Mouse (Mus musculus): Measurements from ENCODE around the gene Cnr2. TPM values are rescaled to one million over a fixed set of nuclear protein-coding genes. Genes with fewer than 3 reads are reported as not detected.

Gene Cnr2
- polyA plus RNA-seq (2015; fragmentation: Nextera tagmentation; extraction: Ambion mirVana): 0.06 and 0.14 TPM in 2 replicates

DNA sequence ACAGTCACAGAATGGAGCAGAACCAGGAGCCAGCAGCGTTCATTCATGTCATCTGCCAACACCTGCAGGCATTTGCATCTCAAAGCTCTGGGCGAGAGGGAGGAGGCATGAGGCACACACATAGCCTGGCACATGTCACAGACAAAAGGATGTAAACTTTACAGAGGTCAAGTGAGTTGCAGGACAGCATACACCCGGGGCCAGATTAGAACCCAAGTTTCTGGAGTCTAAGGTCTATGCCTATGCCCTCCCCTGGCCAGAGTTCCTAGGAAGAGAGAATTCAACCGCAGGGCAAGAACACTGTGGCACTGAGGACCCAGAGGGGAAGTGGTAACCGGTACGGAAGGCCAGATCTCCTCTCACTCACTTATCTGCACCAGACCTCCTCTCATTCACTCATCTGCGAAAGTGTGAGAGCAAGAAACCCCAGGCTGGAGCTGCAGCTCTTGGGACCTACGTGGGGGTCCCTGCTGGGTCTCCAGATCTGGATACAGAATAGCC is at the start of gene Cnr2:
TSS of gene Cnr2 (plus strand) at position 324 of the 501 bp plus-strand sequence.
- Histone ChIP-seq H3K4me3 (ENCODE audit: low read depth, low read length) (no peak within 1 kb of the TSS), H3K27ac (ENCODE audit: low read length) (no peak within 1 kb of the TSS), H3K27me3 (ENCODE audit: control insufficient read depth, insufficient read depth, low read depth, low read length) (no peaks in the 10 kb centered on the region), H3K9me3 (replicated peaks; ENCODE audit: control insufficient read depth, low read length, poor library complexity, severe bottlenecking) (no peaks in the 10 kb centered on the region), H3K9ac (ENCODE audit: low read depth, low read length) (no peak within 1 kb of the TSS), H3K4me2 (ENCODE audit: low read length) (no peak within 1 kb of the TSS), H3K36me3 (ENCODE audit: control insufficient read depth, insufficient read depth, low read length) (no peaks in the 10 kb centered on the region), H3K4me1 (ENCODE audit: control insufficient read depth, insufficient read depth, low read length) (no peaks in the 10 kb centered on the region)
- no peak for ATAC-seq
- WGBS: 60% methylated on average over 8 of the region's 8 CpGs

DNA sequence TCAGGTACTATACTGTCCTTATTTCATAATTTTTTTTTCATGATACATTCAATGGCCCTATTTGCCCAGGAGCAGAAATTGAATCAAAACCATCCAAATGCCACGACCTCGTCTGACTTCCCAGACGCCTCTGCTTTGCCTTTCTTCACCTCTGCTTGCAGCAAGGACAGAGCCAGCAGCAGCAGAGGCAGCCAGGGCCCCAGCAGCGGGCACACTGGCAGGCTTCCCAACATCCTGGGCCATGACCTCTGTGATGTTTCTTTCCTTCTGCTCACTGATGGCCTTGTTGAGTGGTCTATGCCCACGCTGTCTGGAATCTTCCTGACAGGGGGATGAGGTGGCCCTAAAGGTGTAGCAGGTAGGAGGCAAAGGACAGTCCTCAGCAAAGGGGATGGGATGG is 47.6 kb upstream of the Cnr2 start:
- no peak overlapping the region for H3K27ac ChIP-seq (ENCODE audit: low read length)
- no peak overlapping the region for H3K4me3 ChIP-seq (ENCODE audit: low read depth, low read length)
- H3K9me3 ChIP-seq (replicated peaks; ENCODE audit: control insufficient read depth, low read length, poor library complexity, severe bottlenecking): no peaks in the 10 kb centered on the region
- H3K36me3 ChIP-seq (ENCODE audit: control insufficient read depth, insufficient read depth, low read length): no peaks in the 10 kb centered on the region
- 66% methylated on average over 5 of the region's 5 CpGs for WGBS
- no peak overlapping the region for H3K9ac ChIP-seq (ENCODE audit: low read depth, low read length)
- H3K4me2 ChIP-seq (ENCODE audit: low read length): no peak overlapping the region
- no peaks in the 10 kb centered on the region for H3K27me3 ChIP-seq (ENCODE audit: control insufficient read depth, insufficient read depth, low read depth, low read length)
- peaks cover 7% of the 10 kb centered on the region for H3K4me1 ChIP-seq (ENCODE audit: control insufficient read depth, insufficient read depth, low read length)
- ATAC-seq: no peak

GRCm38 (mm10) chr4:135850411-135851095 is 44.6 kb upstream of the Cnr2 start:
- Histone ChIP-seq H3K27me3 (ENCODE audit: control insufficient read depth, insufficient read depth, low read depth, low read length) (no peaks in the 10 kb centered on the region), H3K4me3 (ENCODE audit: low read depth, low read length) (no peak overlapping the region), H3K27ac (ENCODE audit: low read length) (peak overlapping the region; percentile 59), H3K4me1 (ENCODE audit: control insufficient read depth, insufficient read depth, low read length) (peaks cover 14% of the 10 kb centered on the region), H3K9me3 (replicated peaks; ENCODE audit: control insufficient read depth, low read length, poor library complexity, severe bottlenecking) (no peaks in the 10 kb centered on the region), H3K4me2 (ENCODE audit: low read length) (peak overlapping the region; percentile 29), H3K36me3 (ENCODE audit: control insufficient read depth, insufficient read depth, low read length) (no peaks in the 10 kb centered on the region), H3K9ac (ENCODE audit: low read depth, low read length) (peak overlapping the region; percentile 38; the same call in 1 of the 2 replicates)
- peak; percentile 69; the same call in 1 of the 2 replicates for ATAC-seq
- 21% methylated on average over 13 of the region's 13 CpGs for WGBS

GRCm38 (mm10) chr4:135851942-135852341 is 43.3 kb upstream of the Cnr2 start:
- H3K27me3 ChIP-seq (ENCODE audit: control insufficient read depth, insufficient read depth, low read depth, low read length): no peaks in the 10 kb centered on the region
- 90% methylated on average over 9 of the region's 9 CpGs for WGBS
- no peak for ATAC-seq

GRCm38 (mm10) chr4:135853987-135854546 is 41.1 kb upstream of the Cnr2 start:
- ATAC-seq: no peak
- Histone ChIP-seq H3K27ac (ENCODE audit: low read length) (no peak overlapping the region), H3K4me2 (ENCODE audit: low read length) (no peak overlapping the region), H3K4me3 (ENCODE audit: low read depth, low read length) (no peak overlapping the region), H3K9me3 (replicated peaks; ENCODE audit: control insufficient read depth, low read length, poor library complexity, severe bottlenecking) (no peaks in the 10 kb centered on the region), H3K36me3 (ENCODE audit: control insufficient read depth, insufficient read depth, low read length) (no peaks in the 10 kb centered on the region), H3K4me1 (ENCODE audit: control insufficient read depth, insufficient read depth, low read length) (peaks cover 30% of the 10 kb centered on the region), H3K27me3 (ENCODE audit: control insufficient read depth, insufficient read depth, low read depth, low read length) (no peaks in the 10 kb centered on the region), H3K9ac (ENCODE audit: low read depth, low read length) (no peak overlapping the region)
- 88% methylated on average over 14 of the region's 14 CpGs for WGBS

More at GRCm38 (mm10) chr4:135851942-135852341, 43.3 kb upstream of the Cnr2 start:
- Histone ChIP-seq H3K27ac (ENCODE audit: low read length) (no peak overlapping the region), H3K4me1 (ENCODE audit: control insufficient read depth, insufficient read depth, low read length) (peaks cover 14% of the 10 kb centered on the region), H3K36me3 (ENCODE audit: control insufficient read depth, insufficient read depth, low read length) (no peaks in the 10 kb centered on the region), H3K4me2 (ENCODE audit: low read length) (no peak overlapping the region), H3K9me3 (replicated peaks; ENCODE audit: control insufficient read depth, low read length, poor library complexity, severe bottlenecking) (no peaks in the 10 kb centered on the region), H3K4me3 (ENCODE audit: low read depth, low read length) (no peak overlapping the region), H3K9ac (ENCODE audit: low read depth, low read length) (no peak overlapping the region)

DNA sequence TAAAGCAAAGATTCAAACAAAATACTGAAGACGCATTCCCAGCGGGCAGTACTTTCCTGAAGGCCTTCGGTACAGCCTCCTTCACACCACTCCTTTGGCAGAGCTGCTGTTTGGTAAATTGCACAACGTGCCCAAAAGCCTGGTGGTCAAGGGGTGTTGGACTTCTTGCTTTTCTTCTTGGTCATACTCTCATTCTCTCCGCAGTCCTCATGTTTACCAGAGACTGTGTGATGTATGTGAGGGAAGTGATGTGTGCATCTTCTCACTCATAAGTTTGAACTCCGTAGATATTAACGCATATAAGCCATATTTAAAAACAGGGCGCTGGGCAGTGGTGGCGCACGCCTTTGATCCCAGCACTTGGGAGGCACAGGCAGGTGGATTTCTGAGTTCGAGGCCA is 40.6 kb upstream of the Cnr2 start:
- Histone ChIP-seq H3K36me3 (ENCODE audit: control insufficient read depth, insufficient read depth, low read length) (no peaks in the 10 kb centered on the region), H3K9ac (ENCODE audit: low read depth, low read length) (peak overlapping the region; percentile 95), H3K4me3 (ENCODE audit: low read depth, low read length) (no peak overlapping the region), H3K4me2 (ENCODE audit: low read length) (peak overlapping the region; percentile 82), H3K27me3 (ENCODE audit: control insufficient read depth, insufficient read depth, low read depth, low read length) (no peaks in the 10 kb centered on the region), H3K4me1 (ENCODE audit: control insufficient read depth, insufficient read depth, low read length) (peaks cover 36% of the 10 kb centered on the region), H3K9me3 (replicated peaks; ENCODE audit: control insufficient read depth, low read length, poor library complexity, severe bottlenecking) (no peaks in the 10 kb centered on the region), H3K27ac (ENCODE audit: low read length) (peak overlapping the region; percentile 96)
- no peak for ATAC-seq
- WGBS: 71% methylated on average over 11 of the region's 11 CpGs

- WGBS: 8% methylated on average over 6 of the region's 6 CpGs
- peak; percentile 36 for ATAC-seq
Measured at GRCm38 (mm10) chr4:135855080-135855479, 40.1 kb upstream of the Cnr2 start.

DNA sequence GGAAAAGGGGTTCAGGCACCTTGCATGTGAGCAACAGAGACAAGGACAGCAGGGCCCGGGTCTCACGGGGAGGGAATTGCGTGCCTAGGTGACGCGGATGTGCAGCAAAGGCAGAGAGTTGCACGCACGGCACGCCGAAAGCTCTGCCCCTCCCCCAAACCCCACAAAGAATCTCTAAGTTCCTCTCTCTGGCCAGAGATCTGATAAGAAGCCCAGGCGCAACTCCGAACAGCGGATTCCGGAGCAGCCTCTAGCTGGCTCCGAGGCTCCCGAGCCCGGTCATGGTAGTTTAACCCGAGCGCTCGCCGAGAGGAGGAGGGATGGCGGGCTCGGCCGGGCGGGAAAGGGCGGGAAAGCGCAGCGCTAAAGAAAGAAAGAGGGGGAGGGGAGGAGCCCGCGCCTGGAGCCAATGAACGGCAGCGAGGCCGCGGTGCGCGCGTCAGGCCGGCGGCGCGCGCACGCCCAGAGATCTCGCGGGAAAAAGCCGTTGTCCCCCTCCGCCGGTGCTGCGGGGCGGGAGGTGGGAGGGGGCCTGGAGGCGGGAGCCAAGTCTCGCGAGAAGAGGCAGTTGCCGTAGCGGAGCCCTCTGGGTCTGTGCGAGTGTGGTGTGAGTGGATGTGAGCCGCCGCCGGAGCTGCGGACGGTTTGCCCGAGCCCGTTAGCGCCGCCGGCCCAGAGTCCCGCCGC is 39.5 kb upstream of the Cnr2 start, which contains the start of gene Srsf10:
TSS of gene Srsf10 (plus strand) at position 212 of the 687 bp plus-strand sequence.
- peak within 1 kb of the TSS; percentile 95 for H3K9ac ChIP-seq (ENCODE audit: low read depth, low read length)
- H3K36me3 ChIP-seq (ENCODE audit: control insufficient read depth, insufficient read depth, low read length): no peaks in the 10 kb centered on the region
- peak within 1 kb of the TSS; percentile 82 for H3K4me2 ChIP-seq (ENCODE audit: low read length)
- H3K4me1 ChIP-seq (ENCODE audit: control insufficient read depth, insufficient read depth, low read length): peaks cover 39% of the 10 kb centered on the region
- WGBS: under 1% methylated on average over 63 of the region's 67 CpGs
- no peaks in the 10 kb centered on the region for H3K27me3 ChIP-seq (ENCODE audit: control insufficient read depth, insufficient read depth, low read depth, low read length)
- H3K4me3 ChIP-seq (ENCODE audit: low read depth, low read length): peak within 1 kb of the TSS; percentile 98
- no peaks in the 10 kb centered on the region for H3K9me3 ChIP-seq (replicated peaks; ENCODE audit: control insufficient read depth, low read length, poor library complexity, severe bottlenecking)
- peak; percentile 96 for ATAC-seq
- H3K27ac ChIP-seq (ENCODE audit: low read length): peak within 1 kb of the TSS; percentile 96

More at GRCm38 (mm10) chr4:135855080-135855479, 40.1 kb upstream of the Cnr2 start:
- peak overlapping the region; percentile 96 for H3K27ac ChIP-seq (ENCODE audit: low read length)
- H3K36me3 ChIP-seq (ENCODE audit: control insufficient read depth, insufficient read depth, low read length): no peaks in the 10 kb centered on the region
- peak overlapping the region; percentile 82 for H3K4me2 ChIP-seq (ENCODE audit: low read length)
- peak overlapping the region; percentile 98 for H3K4me3 ChIP-seq (ENCODE audit: low read depth, low read length)
- H3K9me3 ChIP-seq (replicated peaks; ENCODE audit: control insufficient read depth, low read length, poor library complexity, severe bottlenecking): no peaks in the 10 kb centered on the region
- H3K9ac ChIP-seq (ENCODE audit: low read depth, low read length): peak overlapping the region; percentile 95
- no peaks in the 10 kb centered on the region for H3K27me3 ChIP-seq (ENCODE audit: control insufficient read depth, insufficient read depth, low read depth, low read length)
- peaks cover 39% of the 10 kb centered on the region for H3K4me1 ChIP-seq (ENCODE audit: control insufficient read depth, insufficient read depth, low read length)

Measured in midbrain, embryonic 16.5 days (tissue).